Mouse (Mus musculus) intestine, embryonic 16.5 days (tissue): ENCODE measurements around the gene Prdm1. TPM values are rescaled to one million over a fixed set of nuclear protein-coding genes. Genes with fewer than 3 reads are reported as not detected.
A peak's percentile ranks its signal among the peaks of the same experiment; 100 is the strongest.

Source experiments
- ATAC-seq: fragments of 200-750 bp; cut with Nextera tagmentation; 2 replicates; pipeline ENCODE4 v1.8.0; 2017; ENCODE audit warnings: moderate TSS enrichment, moderate library complexity
- H3K27ac ChIP-seq: fragments of 300-500 bp; sonication (generic); 2 replicates; pipeline ENCODE4 v1.5.1; 2014; ENCODE audit warnings: mild to moderate bottlenecking, low read length
- H3K27me3 ChIP-seq: fragments of 300-500 bp; sonication (generic); replicated peaks from 2 replicates; pipeline ENCODE4 v1.6.1; 2014; ENCODE audit warnings: low read length, control low read depth, mixed read lengths; ENCODE audit not compliant: control insufficient read depth, insufficient read depth
- H3K36me3 ChIP-seq: fragments of 300-500 bp; sonication (generic); 2 replicates; pipeline ENCODE4 v1.6.1; 2014; ENCODE audit warnings: low read length, control low read depth; ENCODE audit not compliant: control insufficient read depth, insufficient read depth
- H3K4me1 ChIP-seq: fragments of 300-500 bp; sonication (generic); 2 replicates; pipeline ENCODE4 v1.6.1; 2014; ENCODE audit warnings: low read length, control low read depth, mixed read lengths; ENCODE audit not compliant: control insufficient read depth, insufficient read depth
- H3K4me2 ChIP-seq: fragments of 300-500 bp; sonication (generic); 2 replicates; pipeline ENCODE4 v1.6.1; 2014; ENCODE audit warnings: low read depth, low read length, control low read depth
- H3K4me3 ChIP-seq: fragments of 300-500 bp; sonication (generic); 2 replicates; pipeline ENCODE4 v1.5.1; 2014; ENCODE audit warnings: mild to moderate bottlenecking, low read length
- H3K9ac ChIP-seq: fragments of 300-500 bp; sonication (generic); 2 replicates; pipeline ENCODE4 v1.6.1; 2014; ENCODE audit warnings: low read depth, low read length
- H3K9me3 ChIP-seq: fragments of 300-500 bp; sonication (generic); 2 replicates; pipeline ENCODE4 v1.6.1; 2016; ENCODE audit warnings: low read length, control low read depth; ENCODE audit not compliant: control insufficient read depth
- WGBS: fragments of 180-500 bp; shearing (Covaris S2); extraction: QIAGEN DNeasy Blood & Tissue Kit; methylation state at CpG from one replicate; pipeline ENCODE4 v1.1.7; 2014; 5-methylcytosine and 5-hydroxymethylcytosine counted together
- polyA plus RNA-seq: library from polyadenylated mRNA; unstranded; fragments of >200 nt; fragmentation: Nextera tagmentation; extraction: Ambion mirVana; gene quantifications from 2 replicates; pipeline ENCODE4 v1.2.1, GENCODE M21; 2015

Gene Prdm1
- polyA plus RNA-seq, result 22.1 and 28.4 TPM in 2 replicates

DNA sequence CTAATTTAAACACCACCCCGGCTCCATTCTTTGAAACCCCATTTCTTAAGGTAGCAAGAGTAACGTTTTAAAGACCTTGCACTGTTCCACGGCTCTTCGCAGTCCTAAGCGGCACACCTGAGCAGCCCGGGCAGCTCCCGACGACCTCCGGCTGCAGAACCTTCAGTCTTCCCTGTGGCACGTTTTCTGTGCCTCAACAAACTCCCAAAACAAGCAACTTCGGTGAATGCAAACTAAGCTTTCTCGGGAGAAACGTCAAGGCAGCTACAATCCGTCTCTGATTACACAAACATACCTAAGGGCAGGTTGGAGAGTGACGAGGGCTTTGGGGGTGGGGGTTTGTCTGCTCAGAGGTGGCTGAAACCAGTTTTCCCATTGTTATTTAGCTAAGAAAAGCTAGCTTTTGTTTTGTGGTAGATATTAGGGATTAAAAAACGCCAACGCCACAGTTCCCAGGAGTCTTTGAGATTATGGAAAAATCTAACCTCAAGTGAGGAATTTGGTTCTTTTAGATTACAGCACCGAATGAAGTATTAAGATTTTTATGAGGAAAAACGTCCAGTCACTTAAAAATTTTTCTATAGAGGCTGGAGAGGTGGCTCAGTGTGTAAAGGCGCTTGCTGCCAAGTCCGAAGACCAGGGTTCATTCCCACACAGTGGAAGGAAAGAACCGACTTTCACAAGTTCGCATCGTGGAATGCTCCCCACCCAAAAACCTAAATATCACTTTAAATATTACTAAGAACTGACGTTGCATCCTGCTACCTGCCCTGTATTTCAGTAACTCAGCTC, at the start of gene Prdm1:
Gene Prdm1 (minus strand): TSS at position 211 of the 792 bp plus-strand sequence.
- Histone ChIP-seq H3K4me2 (peak within 1 kb of the TSS; percentile 77), H3K36me3 (no peaks in the 10 kb centered on the region), H3K4me3 (peak within 1 kb of the TSS; percentile 60), H3K9me3 (no peaks in the 10 kb centered on the region), H3K27me3 (0 out of 2 replicates have a peak, but pooled peaks cover 4% of the 10 kb centered on the region), H3K4me1 (peaks cover 3% of the 10 kb centered on the region), H3K27ac (peak within 1 kb of the TSS; percentile 95), H3K9ac (peak within 1 kb of the TSS; percentile 77)
- 6% methylated on average over 25 of the region's 25 CpGs for WGBS
- no peak for ATAC-seq

DNA sequence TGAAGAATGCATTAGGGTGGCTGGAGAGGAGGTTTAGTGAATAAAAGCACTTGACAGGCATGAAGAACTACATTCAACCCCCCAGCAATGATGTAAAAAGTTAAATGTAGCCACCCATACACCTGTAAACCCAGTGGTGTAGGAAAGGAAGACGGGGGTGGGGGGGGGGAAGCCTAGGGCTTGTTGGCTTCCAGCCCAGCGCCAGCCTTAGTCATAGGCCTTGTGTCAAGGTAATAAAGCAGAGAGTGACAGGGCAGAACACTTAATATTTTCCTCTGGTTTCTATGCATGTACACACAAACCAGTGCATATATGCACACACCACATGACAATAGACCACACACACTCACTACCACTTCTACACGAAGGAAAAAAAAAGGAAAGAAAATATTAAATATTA, 37.7 kb upstream of the Prdm1 start:
- Histone ChIP-seq H3K36me3 (no peaks in the 10 kb centered on the region), H3K4me2 (no peak overlapping the region), H3K9me3 (no peaks in the 10 kb centered on the region; the same call in 1 of the 2 replicates), H3K9ac (no peak overlapping the region), H3K4me3 (no peak overlapping the region), H3K27me3 (no peaks in the 10 kb centered on the region), H3K27ac (no peak overlapping the region), H3K4me1 (no peaks in the 10 kb centered on the region)
- 75% methylated on average over 3 of the region's 3 CpGs for WGBS
- no peak for ATAC-seq

DNA sequence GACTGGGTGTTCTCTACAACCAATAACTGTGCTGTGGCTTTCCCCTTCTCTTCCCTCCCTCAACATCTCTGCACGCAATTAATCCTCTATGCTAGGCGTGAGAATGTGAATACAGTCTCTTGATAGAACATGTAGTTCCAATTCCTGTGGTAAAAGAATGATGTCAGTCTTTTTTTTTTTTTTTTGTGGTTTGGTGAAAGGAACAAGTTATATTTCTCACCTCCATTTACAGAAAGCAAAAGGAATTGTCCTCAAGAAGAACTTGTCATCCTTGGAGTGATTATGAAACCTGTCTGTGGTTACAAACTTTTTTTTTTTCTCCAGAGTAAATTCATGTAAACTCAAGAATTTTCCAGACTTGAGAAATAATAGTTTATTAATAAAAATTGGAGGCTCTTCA, 36.8 kb upstream of the Prdm1 start:
- H3K4me3 ChIP-seq, result no peak overlapping the region
- no peak overlapping the region for H3K9ac ChIP-seq
- no peak overlapping the region for H3K27ac ChIP-seq
- ATAC-seq, result no peak
- H3K27me3 ChIP-seq, result no peaks in the 10 kb centered on the region
- H3K36me3 ChIP-seq, result no peaks in the 10 kb centered on the region
- H3K9me3 ChIP-seq, result no peaks in the 10 kb centered on the region; the same call in 1 of the 2 replicates
- H3K4me2 ChIP-seq, result no peak overlapping the region
- H3K4me1 ChIP-seq, result no peaks in the 10 kb centered on the region
- 83% methylated on average over 2 of the region's 2 CpGs for WGBS

DNA sequence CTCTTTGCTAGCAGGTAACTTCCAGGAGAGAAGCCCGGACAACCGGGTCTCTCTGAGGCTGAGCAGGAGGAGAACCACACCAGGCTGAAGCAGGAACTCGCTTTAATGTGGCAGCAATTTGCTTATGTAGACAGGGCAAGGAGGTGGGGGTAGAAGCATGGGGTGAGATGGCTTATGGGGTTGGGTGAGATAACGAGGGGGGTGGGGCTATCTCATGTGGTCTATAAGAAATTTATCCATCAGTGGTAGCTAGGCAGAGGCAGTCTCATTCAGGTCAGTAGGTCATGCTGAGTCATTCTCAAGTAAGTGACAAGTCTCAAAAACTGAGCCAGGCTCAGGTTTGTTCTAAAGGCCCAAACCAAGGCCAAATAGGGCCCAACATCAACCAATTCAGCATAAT, 28.5 kb upstream of the Prdm1 start:
- Histone ChIP-seq H3K36me3 (no peaks in the 10 kb centered on the region), H3K9ac (no peak overlapping the region), H3K9me3 (no peaks in the 10 kb centered on the region), H3K27ac (no peak overlapping the region), H3K27me3 (no peaks in the 10 kb centered on the region), H3K4me2 (no peak overlapping the region), H3K4me3 (no peak overlapping the region), H3K4me1 (no peaks in the 10 kb centered on the region)
- ATAC-seq, result no peak
- WGBS, result 81% methylated on average over 4 of the region's 4 CpGs

DNA sequence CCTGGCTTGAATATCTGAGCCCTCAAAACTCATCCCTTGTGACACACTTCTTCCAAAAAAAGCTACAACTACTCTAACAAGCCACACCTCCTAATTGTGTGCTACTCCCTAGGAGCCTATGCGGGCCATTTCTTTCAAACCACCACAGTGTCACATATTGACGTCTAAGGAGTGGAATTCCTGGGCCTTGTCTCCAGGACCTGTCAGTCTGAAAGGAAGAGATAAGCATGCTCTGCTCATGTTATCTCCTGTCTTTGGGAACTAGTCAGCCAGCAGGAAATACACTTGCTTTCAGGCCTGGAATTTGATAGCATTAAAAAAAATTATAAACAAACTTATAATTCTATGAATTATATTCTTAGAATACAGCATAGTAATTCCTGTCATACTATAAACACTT, 27.0 kb upstream of the Prdm1 start:
- H3K9ac ChIP-seq, result no peak overlapping the region
- no peaks in the 10 kb centered on the region for H3K9me3 ChIP-seq
- WGBS, result 54% methylated on average over 2 of the region's 2 CpGs
- H3K4me1 ChIP-seq, result no peaks in the 10 kb centered on the region
- no peaks in the 10 kb centered on the region for H3K36me3 ChIP-seq
- ATAC-seq, result no peak
- no peak overlapping the region for H3K4me3 ChIP-seq
- no peak overlapping the region for H3K27ac ChIP-seq
- no peak overlapping the region for H3K4me2 ChIP-seq
- no peaks in the 10 kb centered on the region for H3K27me3 ChIP-seq

DNA sequence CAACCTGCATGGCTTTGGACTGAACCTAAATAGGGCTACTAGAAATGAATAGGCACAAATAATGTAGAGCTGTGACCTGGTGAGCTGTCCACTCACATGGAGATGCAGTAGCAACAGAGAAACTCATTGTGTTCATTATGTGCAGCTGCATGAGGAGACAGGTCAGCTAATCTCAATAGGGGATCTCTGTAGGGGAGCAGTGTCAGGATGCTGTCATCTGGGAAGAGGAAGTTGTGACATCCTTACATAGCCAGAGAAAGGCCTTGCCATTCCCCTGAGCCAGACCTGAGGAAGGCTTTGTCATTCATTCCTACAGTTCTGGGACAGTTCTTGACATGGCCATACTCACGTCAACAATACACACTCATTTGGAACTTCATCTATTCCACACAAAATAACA, 25.3 kb upstream of the Prdm1 start:
- no peak for ATAC-seq
- Histone ChIP-seq H3K4me1 (no peaks in the 10 kb centered on the region), H3K4me3 (no peak overlapping the region), H3K27ac (no peak overlapping the region), H3K4me2 (no peak overlapping the region), H3K9me3 (no peaks in the 10 kb centered on the region), H3K36me3 (no peaks in the 10 kb centered on the region), H3K9ac (no peak overlapping the region), H3K27me3 (no peaks in the 10 kb centered on the region)
- WGBS, result 84% methylated on average over 1 of the region's 1 CpGs

DNA sequence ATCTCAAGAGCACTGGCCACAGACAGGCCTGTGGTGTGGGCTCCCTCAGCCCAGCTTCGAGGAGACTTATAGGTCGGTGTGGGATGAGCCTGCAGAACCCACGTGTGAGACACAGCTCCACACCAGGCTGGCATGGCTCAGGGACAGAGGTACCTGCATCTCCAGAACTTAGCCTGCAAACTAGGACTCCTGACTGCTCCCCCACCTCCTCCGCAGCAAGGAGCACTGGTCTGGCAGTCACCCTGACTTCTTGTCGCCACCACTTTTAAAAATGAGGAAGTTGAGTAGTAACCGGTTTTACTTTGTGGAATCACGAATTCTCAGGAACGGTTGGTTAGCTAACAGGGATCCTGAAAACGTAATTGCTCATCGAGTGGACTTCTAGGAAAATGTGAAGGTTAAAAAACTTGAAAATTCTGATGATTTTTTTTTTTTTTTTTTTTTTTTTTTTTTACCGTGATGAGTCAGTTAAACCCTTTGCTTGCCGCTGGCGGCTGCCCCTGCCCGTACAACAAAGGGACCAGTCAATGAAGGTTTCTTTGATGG, 10.8 kb upstream of the Prdm1 start:
- Histone ChIP-seq H3K27ac (no peak overlapping the region), H3K9ac (no peak overlapping the region), H3K36me3 (no peaks in the 10 kb centered on the region), H3K4me1 (peaks cover 4% of the 10 kb centered on the region; the same call in 1 of the 2 replicates), H3K27me3 (no peaks in the 10 kb centered on the region), H3K4me3 (no peak overlapping the region), H3K9me3 (no peaks in the 10 kb centered on the region), H3K4me2 (no peak overlapping the region; the same call in 1 of the 2 replicates)
- WGBS, result 26% methylated on average over 14 of the region's 14 CpGs
- ATAC-seq, result 0 out of 2 replicates have a peak, but pooled peaks have one; percentile 18

DNA sequence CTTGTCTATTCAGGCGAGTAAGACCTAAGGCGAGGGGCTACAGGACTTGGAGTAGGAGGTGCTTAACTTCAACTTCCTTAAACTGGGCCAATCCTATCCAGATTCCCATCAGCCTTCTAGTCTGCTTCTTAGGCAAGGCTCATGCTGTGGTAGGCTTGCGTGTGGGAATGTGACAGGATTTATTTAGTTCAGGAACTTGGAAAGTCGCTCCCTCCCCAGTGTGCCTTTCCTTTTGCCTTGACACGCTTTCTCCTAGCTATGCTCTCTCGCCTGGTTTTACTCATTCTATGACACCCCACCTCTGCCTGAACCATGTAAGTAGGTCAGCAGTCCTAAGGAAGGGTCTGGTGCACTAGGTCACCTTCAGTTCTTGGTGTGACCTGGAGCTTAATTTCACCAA, 9.8 kb upstream of the Prdm1 start:
- Histone ChIP-seq H3K4me2 (no peak overlapping the region), H3K4me3 (no peak overlapping the region), H3K27me3 (no peaks in the 10 kb centered on the region), H3K36me3 (no peaks in the 10 kb centered on the region), H3K9me3 (no peaks in the 10 kb centered on the region), H3K27ac (no peak overlapping the region), H3K4me1 (peaks cover 4% of the 10 kb centered on the region; the same call in 1 of the 2 replicates), H3K9ac (no peak overlapping the region)
- WGBS, result 75% methylated on average over 6 of the region's 6 CpGs
- no peak for ATAC-seq

DNA sequence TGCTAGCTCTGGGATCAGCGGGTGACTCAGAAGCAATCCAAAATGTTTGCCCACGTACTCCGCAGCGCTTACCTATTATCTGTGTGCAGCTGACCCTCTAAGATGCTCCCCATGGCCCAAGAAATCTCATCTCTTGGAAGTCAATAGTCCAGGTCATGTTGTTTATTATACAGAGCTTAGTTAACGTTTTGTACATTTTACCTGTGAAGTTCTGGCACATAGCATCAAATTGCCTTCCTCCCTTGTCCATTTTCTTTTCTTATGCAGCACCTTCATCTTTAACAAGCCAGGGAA, 1.7 kb upstream of the Prdm1 start:
- no peak for ATAC-seq
- 10% methylated on average over 5 of the region's 5 CpGs for WGBS
- Histone ChIP-seq H3K9ac (peak overlapping the region; percentile 62; the same call in 1 of the 2 replicates), H3K27ac (0 out of 2 replicates have a peak overlapping the region, but pooled peaks have one; percentile 0), H3K36me3 (no peaks in the 10 kb centered on the region), H3K9me3 (no peaks in the 10 kb centered on the region), H3K4me1 (peaks cover 3% of the 10 kb centered on the region), H3K4me3 (peak overlapping the region; percentile 60), H3K4me2 (peak overlapping the region; percentile 77), H3K27me3 (0 out of 2 replicates have a peak, but pooled peaks cover 4% of the 10 kb centered on the region)
